8 mouse cellular contexts compared by ENCODE assay signal in genomic region chr6:68033608-68034007, GRCm38 (mm10).
A peak's percentile ranks its signal among the peaks of the same experiment; 100 is the strongest.
DNase-seq lines count a peak whose midpoint lies in the region; ATAC-seq and TF ChIP-seq lines count a peak whose summit lies in the region.
"Not testable (repeated sequence)": the region's sequence is repeated elsewhere in the genome, so short reads cannot be mapped to it uniquely, and the experiment has no call there.

No protein-coding gene starts in this region.

- dilution Hi-C loops in CH12.LX (cut with MboI; ENCODE audit: extremely low pct_ligation_motif_present, extremely low pct_unique_long_range_greater_than_20kb, low sequenced_read_pairs) = not testable (repeated sequence)

- not testable (repeated sequence) for H3K4me2 ChIP-seq in CH12.LX (ENCODE audit: insufficient read depth, low read depth, poor library complexity, severe bottlenecking); forebrain, postnatal 0 days (ENCODE audit: low read depth); hindbrain, embryonic 15.5 days; kidney, postnatal 0 days (ENCODE audit: low read length); lung, embryonic 14.5 days; midbrain, postnatal 0 days (ENCODE audit: low read depth, low read length, poor library complexity, severe bottlenecking); stomach, postnatal 0 days (replicated peaks; ENCODE audit: low read depth)

- DNase-seq in CH12.LX (ENCODE audit: extremely low read depth); lung, embryonic 14.5 days; midbrain, postnatal 0 days (ENCODE audit: low spot score); stomach, postnatal 0 days (ENCODE audit: low spot score): not testable (repeated sequence)
- peak; percentile 0 for DNase-seq in forebrain, postnatal 0 days
- DNase-seq in kidney, postnatal 0 days (ENCODE audit: low spot score) = peak; percentile 2

- in situ Hi-C loops in CH12.LX (cut with MboI; ENCODE audit: low pct_ligation_motif_present, low pct_unique_long_range_greater_than_20kb, low sequenced_read_pairs) = not testable (repeated sequence)

- TF ChIP-seq POLR2A in CH12.LX (IDR thresholded peaks at IDR 0.05; ENCODE audit: low read depth, low read length) = not testable (repeated sequence)

- H3K4me1 ChIP-seq in CH12.LX (ENCODE audit: control insufficient read depth in 1 of 2, insufficient read depth in 2 of 2); forebrain, postnatal 0 days (ENCODE audit: insufficient read depth); hindbrain, embryonic 15.5 days (replicated peaks); kidney, postnatal 0 days (replicated peaks; ENCODE audit: insufficient read depth, low read length); lung, embryonic 14.5 days (ENCODE audit: insufficient read depth); midbrain, postnatal 0 days (ENCODE audit: insufficient read depth, low read length); stomach, postnatal 0 days (replicated peaks; ENCODE audit: control insufficient read depth, insufficient read depth): not testable (repeated sequence)

- peak; percentile 69; the same call in 1 of the 2 replicates for ATAC-seq in common myeloid progenitor, adult 5-6 weeks (replicated peaks; ENCODE audit: low read depth, poor library complexity, severe bottlenecking)
- peak; percentile 59; the same call in 1 of the 2 replicates for ATAC-seq in forebrain, postnatal 0 days
- ATAC-seq in hindbrain, embryonic 15.5 days (ENCODE audit: low FRiP score, low read depth) = peak; percentile 45; the same call in 1 of the 2 replicates
- not testable (repeated sequence) for ATAC-seq in kidney, postnatal 0 days (replicated peaks; ENCODE audit: low FRiP score, low read depth); lung, embryonic 14.5 days (ENCODE audit: insufficient read depth); stomach, postnatal 0 days (ENCODE audit: low FRiP score, low TSS enrichment)
- ATAC-seq in midbrain, postnatal 0 days (ENCODE audit: low FRiP score) = 0 out of 2 replicates have a peak, but pooled peaks have one; percentile 47

- not testable (repeated sequence) for H3K79me2 ChIP-seq in CH12.LX (replicated peaks; ENCODE audit: control insufficient read depth, extremely low read depth, insufficient read depth, poor library complexity, severe bottlenecking)

- 4% methylated on average over 1 of the region's 1 CpGs for WGBS in forebrain, postnatal 0 days
- WGBS in hindbrain, embryonic 15.5 days = 21% methylated on average over 1 of the region's 1 CpGs
- WGBS in kidney, postnatal 0 days = 4% methylated on average over 1 of the region's 1 CpGs
- WGBS in lung, embryonic 14.5 days = 11% methylated on average over 1 of the region's 1 CpGs
- 25% methylated on average over 1 of the region's 1 CpGs for WGBS in midbrain, postnatal 0 days
- WGBS in stomach, postnatal 0 days = 9% methylated on average over 1 of the region's 1 CpGs

- not testable (repeated sequence) for H3K27ac ChIP-seq in CH12.LX (ENCODE audit: insufficient read depth, low read depth); forebrain, postnatal 0 days (ENCODE audit: low read depth, low read length); hindbrain, embryonic 15.5 days (replicated peaks); kidney, postnatal 0 days; lung, embryonic 14.5 days (ENCODE audit: low read depth); midbrain, postnatal 0 days (ENCODE audit: low read depth, low read length); stomach, postnatal 0 days (replicated peaks)

- TF ChIP-seq CTCF in CH12.LX (conservative IDR thresholded peaks at IDR 0.05 in 1 of 2, IDR thresholded peaks at IDR 0.05 in 1 of 2; ENCODE audit: low read depth in 2 of 2, low read length in 2 of 2) = peak in 1 of 2 experiments; percentile 51; a peak in 2 of 4 replicates
- peak; percentile 46 for TF ChIP-seq CTCF in forebrain, postnatal 0 days (IDR thresholded peaks at IDR 0.05; ENCODE audit: low read depth)
- peak; percentile 53 for TF ChIP-seq CTCF in kidney, postnatal 0 days (IDR thresholded peaks at IDR 0.05; ENCODE audit: low read depth)
- peak; percentile 32; the same call in 1 of the 2 replicates for TF ChIP-seq CTCF in lung, embryonic 14.5 days (IDR thresholded peaks at IDR 0.05; ENCODE audit: low read depth)
- TF ChIP-seq CTCF in midbrain, postnatal 0 days (IDR thresholded peaks at IDR 0.05) = peak; percentile 63
- peak; percentile 46 for TF ChIP-seq CTCF in stomach, postnatal 0 days (IDR thresholded peaks at IDR 0.05; ENCODE audit: low read depth)

- not testable (repeated sequence) for TF ChIP-seq EP300 in CH12.LX (IDR thresholded peaks at IDR 0.05; ENCODE audit: low read length); stomach, postnatal 0 days (optimal IDR thresholded peaks at IDR 0.05)

- H3K36me3 ChIP-seq in CH12.LX (replicated peaks in 1 of 2; ENCODE audit: control insufficient read depth in 1 of 2, insufficient read depth in 1 of 2, low read length in 1 of 2); forebrain, postnatal 0 days (ENCODE audit: insufficient read depth); hindbrain, embryonic 15.5 days; kidney, postnatal 0 days (ENCODE audit: insufficient read depth, low read length); lung, embryonic 14.5 days (ENCODE audit: insufficient read depth); midbrain, postnatal 0 days (ENCODE audit: insufficient read depth, low read length); stomach, postnatal 0 days (ENCODE audit: control insufficient read depth, insufficient read depth, low read length): not testable (repeated sequence)

- H3K4me3 ChIP-seq in CH12.LX (replicated peaks in 1 of 3; ENCODE audit: low read depth in 2 of 3, low read length in 2 of 3, poor library complexity in 1 of 3); forebrain, postnatal 0 days (ENCODE audit: low read depth, low read length); hindbrain, embryonic 15.5 days; kidney, postnatal 0 days (replicated peaks; ENCODE audit: low read depth, low read length); lung, embryonic 14.5 days (ENCODE audit: low read depth, low read length); midbrain, postnatal 0 days (ENCODE audit: low read depth, low read length); stomach, postnatal 0 days (ENCODE audit: low read depth, low read length): not testable (repeated sequence)

- TF ChIP-seq RAD21 in CH12.LX (IDR thresholded peaks at IDR 0.05; ENCODE audit: low read depth, low read length) = peak; percentile 52

- H3K27me3 ChIP-seq in CH12.LX (replicated peaks); forebrain, postnatal 0 days (ENCODE audit: insufficient read depth, low read length); hindbrain, embryonic 15.5 days; kidney, postnatal 0 days (ENCODE audit: insufficient read depth, low read length); lung, embryonic 14.5 days (ENCODE audit: insufficient read depth, low read length); midbrain, postnatal 0 days (ENCODE audit: insufficient read depth, low read length); stomach, postnatal 0 days (ENCODE audit: control insufficient read depth, insufficient read depth, low read length): not testable (repeated sequence)

- not testable (repeated sequence) for H3K9me3 ChIP-seq in CH12.LX (replicated peaks; ENCODE audit: low read length); forebrain, postnatal 0 days (ENCODE audit: low read length); hindbrain, embryonic 15.5 days; kidney, postnatal 0 days (replicated peaks; ENCODE audit: low read length); lung, embryonic 14.5 days (ENCODE audit: low read depth, low read length); midbrain, postnatal 0 days (ENCODE audit: low read length); stomach, postnatal 0 days (ENCODE audit: control insufficient read depth, low read length)

- not testable (repeated sequence) for H3K9ac ChIP-seq in CH12.LX (ENCODE audit: insufficient read depth, low read depth); forebrain, postnatal 0 days; hindbrain, embryonic 15.5 days; kidney, postnatal 0 days (ENCODE audit: low read depth, low read length); lung, embryonic 14.5 days; midbrain, postnatal 0 days (replicated peaks; ENCODE audit: low read length, poor library complexity, severe bottlenecking); stomach, postnatal 0 days (ENCODE audit: low read length)

TF ChIP-seq in CH12.LX, 34 proteins besides CTCF, POLR2A, EP300 and RAD21:
- peak; percentile 28 for TF ChIP-seq SMC3 (IDR thresholded peaks at IDR 0.05; ENCODE audit: low read depth, low read length)
